Mouse (Mus musculus): ENCODE measurements around the gene Samd14.

Samd14 gene

DNA sequence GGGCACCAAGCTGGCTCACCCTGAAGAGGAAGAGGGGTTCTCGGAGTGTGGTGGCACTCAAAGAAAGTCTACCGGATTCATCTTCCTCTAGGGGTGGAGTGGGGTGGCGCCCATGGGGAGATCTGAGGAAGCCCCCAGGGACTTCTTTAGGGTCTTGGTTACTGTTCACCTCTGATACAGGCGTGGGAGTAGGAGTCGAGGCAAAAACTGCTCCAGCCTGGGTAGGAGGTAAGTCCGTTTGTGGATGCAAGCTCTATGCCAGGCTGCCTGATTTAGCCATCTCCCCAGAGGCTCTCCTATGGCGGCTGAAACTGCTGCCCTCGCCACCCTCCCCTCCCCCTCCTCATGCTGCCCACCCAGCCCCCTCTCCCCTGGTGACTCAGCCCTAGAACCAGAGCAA, 62.5 kb downstream of the Samd14 start:
- DNase-seq (ENCODE audit: low read depth, low spot score) = no peak

DNA sequence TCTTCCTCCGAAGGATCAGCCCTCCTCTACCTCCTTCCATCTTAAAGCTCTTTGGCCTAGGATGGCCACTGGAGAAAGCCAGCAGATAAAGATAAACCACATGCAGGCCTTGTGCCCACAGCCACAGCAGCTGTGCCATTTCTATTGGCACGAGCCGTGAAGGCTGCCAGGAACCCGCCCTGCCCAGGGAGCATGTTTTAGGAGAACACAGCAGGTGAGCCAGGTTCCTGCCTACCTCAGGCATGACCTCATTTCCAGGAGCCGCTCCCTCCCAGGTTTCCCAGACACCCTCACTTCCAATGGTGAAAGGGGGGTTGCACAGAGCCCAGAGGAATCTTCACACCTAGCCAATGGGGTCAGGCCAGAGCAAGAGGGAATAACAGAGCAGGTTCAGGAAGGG, 63.1 kb downstream of the Samd14 start:
- DNase-seq (ENCODE audit: low read depth, low spot score) = no peak

DNA sequence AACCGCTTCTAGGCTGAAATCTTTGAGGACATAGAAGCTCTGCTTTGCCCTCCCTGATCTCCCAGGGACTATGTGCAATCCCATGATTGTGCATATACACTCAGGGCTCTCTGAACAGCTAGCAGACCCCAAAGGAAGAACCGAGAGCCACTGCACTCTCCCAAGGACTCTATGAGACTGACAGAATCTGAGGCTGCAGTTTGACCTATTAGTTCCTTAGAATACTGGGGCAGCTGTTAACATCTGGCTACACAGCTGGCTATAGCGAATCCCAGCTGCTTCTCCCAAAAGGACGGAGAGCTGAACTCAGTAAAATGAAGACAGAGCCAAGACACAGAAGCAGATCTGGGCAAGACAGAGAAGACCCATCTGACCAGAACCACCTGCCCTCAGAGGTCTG, 64.2 kb downstream of the Samd14 start:
- no peak for DNase-seq (ENCODE audit: low read depth, low spot score)

DNA sequence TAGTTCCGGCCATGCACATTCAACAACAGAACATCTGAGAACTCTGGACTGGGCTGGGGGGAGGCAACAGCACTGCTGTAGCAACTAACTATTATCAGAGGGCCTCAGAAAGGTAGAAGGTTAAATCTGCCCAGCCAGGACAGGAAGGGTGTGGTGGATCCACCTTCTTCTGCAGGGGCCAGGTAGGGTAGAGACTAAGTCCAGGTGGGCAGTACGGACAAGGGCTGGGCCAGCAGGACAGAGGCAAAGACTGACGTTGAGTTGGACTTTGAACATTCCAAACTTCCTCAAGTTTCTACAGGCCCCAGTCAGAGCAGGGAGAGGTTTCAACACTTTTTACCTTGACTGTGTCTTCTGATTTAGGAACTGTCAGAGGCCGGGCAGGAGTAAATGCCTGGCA, 65.0 kb downstream of the Samd14 start:
- DNase-seq (ENCODE audit: low read depth, low spot score) = no peak

DNA sequence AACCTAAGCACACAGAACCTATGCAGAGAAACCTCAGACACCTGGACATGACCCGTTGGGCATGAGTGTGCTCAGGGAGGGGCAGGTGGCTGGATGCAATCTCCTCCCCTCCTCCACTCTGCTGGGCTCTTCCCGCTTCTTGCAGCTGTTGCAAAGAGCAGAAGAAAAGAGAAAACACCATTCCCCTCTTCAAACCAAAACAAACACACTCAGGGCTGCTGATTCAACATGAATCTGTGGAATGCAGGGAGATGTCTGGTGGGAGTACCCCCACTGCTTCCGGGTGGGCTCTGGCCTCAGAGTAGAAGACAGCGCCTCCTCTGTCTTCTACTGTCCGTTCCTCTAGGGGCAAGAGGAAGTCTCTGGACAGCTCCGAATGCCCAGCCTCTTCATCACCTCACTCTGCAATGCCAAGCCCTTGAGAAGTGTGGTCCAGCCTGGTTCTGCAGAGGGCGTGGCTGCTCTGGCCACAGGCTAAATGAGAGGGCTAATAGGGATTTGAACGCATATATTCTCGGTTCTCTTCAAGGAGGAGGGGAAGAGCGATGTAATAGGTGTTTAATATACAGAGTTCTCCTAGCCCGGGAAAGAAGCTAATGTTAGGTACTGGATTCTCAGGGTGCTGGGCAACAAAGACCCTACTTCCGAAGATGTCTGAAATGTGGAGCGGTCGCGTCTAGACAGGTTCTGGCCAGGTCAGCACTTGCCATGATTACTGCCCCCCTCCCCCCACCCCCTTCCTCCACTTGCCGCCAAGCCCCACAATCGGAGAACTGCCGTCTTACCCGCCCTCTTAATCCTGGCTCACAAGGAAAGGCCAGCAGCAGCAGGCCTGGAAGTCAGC, 65.7 kb downstream of the Samd14 start:
- no peak for DNase-seq (ENCODE audit: low read depth, low spot score)

Measured in embryo, embryonic 11.5 days (tissue).